13 mouse cellular contexts compared by ENCODE assay signal in genomic region chr9:50192400-50193110, GRCm38 (mm10).
DNase-seq lines count a peak whose midpoint lies in the region; ATAC-seq and TF ChIP-seq lines count a peak whose summit lies in the region.
"Had no signal": no experiment of that assay in that cellular context is flagged by ENCODE, and none has a peak within 500 bp of the region (broad histone marks: within the 10 kb centered on the region; RNA-seq: fewer than 3 reads in every experiment).

No protein-coding gene starts in this region.

- 0 out of 2 replicates have a peak overlapping the region, but pooled peaks have one; percentile 20 for H3K27ac ChIP-seq in hindbrain, embryonic 14.5 days
- no peak overlapping the region for H3K27ac ChIP-seq in hindbrain, embryonic 11.5 days (ENCODE audit: low read depth, low read length)
- peak overlapping the region; percentile 69 for H3K27ac ChIP-seq in lung, embryonic 16.5 days (ENCODE audit: low read length)
- H3K27ac ChIP-seq in stomach, postnatal 0 days (replicated peaks), result peak overlapping the region; percentile 46
- no peak overlapping the region for H3K27ac ChIP-seq in cerebellum, adult 2 months (ENCODE audit: insufficient read depth, low read length)
- H3K27ac ChIP-seq: gastrocnemius, adult 2 months; limb, embryonic 15.5 days had no signal

- no peak for ATAC-seq in hindbrain, embryonic 14.5 days (ENCODE audit: low FRiP score)
- no peak for ATAC-seq in hindbrain, embryonic 11.5 days (ENCODE audit: low FRiP score)
- ATAC-seq in lung, embryonic 16.5 days (ENCODE audit: low read depth), result peak; percentile 93
- ATAC-seq in stomach, postnatal 0 days (ENCODE audit: low FRiP score, low TSS enrichment), result peak; percentile 72; the same call in 1 of the 2 replicates
- ATAC-seq: activated CD4-positive, CD25-positive, alpha-beta regulatory T cell, adult 4 months had no signal

- no peaks in the 10 kb centered on the region for H3K36me3 ChIP-seq in hindbrain, embryonic 14.5 days (replicated peaks; ENCODE audit: control insufficient read depth, insufficient read depth)
- H3K36me3 ChIP-seq in hindbrain, embryonic 11.5 days (ENCODE audit: control insufficient read depth, insufficient read depth, low read length), result no peaks in the 10 kb centered on the region
- H3K36me3 ChIP-seq in lung, embryonic 16.5 days (ENCODE audit: control insufficient read depth, insufficient read depth, low read length), result no peaks in the 10 kb centered on the region
- no peaks in the 10 kb centered on the region for H3K36me3 ChIP-seq in stomach, postnatal 0 days (ENCODE audit: control insufficient read depth, insufficient read depth, low read length)
- H3K36me3 ChIP-seq: limb, embryonic 15.5 days had no signal

- no peak overlapping the region for H3K4me2 ChIP-seq in hindbrain, embryonic 14.5 days (replicated peaks)
- no peak overlapping the region for H3K4me2 ChIP-seq in hindbrain, embryonic 11.5 days (replicated peaks; ENCODE audit: low read depth, low read length)
- H3K4me2 ChIP-seq in lung, embryonic 16.5 days (ENCODE audit: low read depth, low read length), result no peak overlapping the region
- H3K4me2 ChIP-seq in stomach, postnatal 0 days (replicated peaks; ENCODE audit: low read depth), result no peak overlapping the region
- H3K4me2 ChIP-seq: limb, embryonic 15.5 days had no signal

- H3K9me3 ChIP-seq in hindbrain, embryonic 14.5 days (ENCODE audit: control insufficient read depth, low read length), result no peaks in the 10 kb centered on the region
- no peaks in the 10 kb centered on the region for H3K9me3 ChIP-seq in hindbrain, embryonic 11.5 days (ENCODE audit: control insufficient read depth, low read length)
- no peaks in the 10 kb centered on the region for H3K9me3 ChIP-seq in lung, embryonic 16.5 days (ENCODE audit: control insufficient read depth, low read length)
- no peaks in the 10 kb centered on the region for H3K9me3 ChIP-seq in stomach, postnatal 0 days (ENCODE audit: control insufficient read depth, low read length)
- H3K9me3 ChIP-seq: limb, embryonic 15.5 days had no signal

- 0 out of 2 replicates have a peak, but pooled peaks cover 3% of the 10 kb centered on the region for H3K4me1 ChIP-seq in hindbrain, embryonic 14.5 days (replicated peaks; ENCODE audit: control insufficient read depth, insufficient read depth, low read length)
- H3K4me1 ChIP-seq in hindbrain, embryonic 11.5 days (replicated peaks; ENCODE audit: control insufficient read depth, insufficient read depth, low read length), result no peaks in the 10 kb centered on the region
- peaks cover 10% of the 10 kb centered on the region for H3K4me1 ChIP-seq in lung, embryonic 16.5 days (replicated peaks; ENCODE audit: control insufficient read depth, insufficient read depth, low read length)
- H3K4me1 ChIP-seq in stomach, postnatal 0 days (replicated peaks; ENCODE audit: control insufficient read depth, insufficient read depth), result no peaks in the 10 kb centered on the region
- no peaks in the 10 kb centered on the region for H3K4me1 ChIP-seq in cerebellum, adult 2 months (ENCODE audit: control insufficient read depth, insufficient read depth, low read length)

- no peak overlapping the region for H3K9ac ChIP-seq in hindbrain, embryonic 14.5 days
- no peak overlapping the region for H3K9ac ChIP-seq in hindbrain, embryonic 11.5 days (ENCODE audit: low read depth, low read length)
- no peak overlapping the region for H3K9ac ChIP-seq in lung, embryonic 16.5 days (ENCODE audit: low read length)
- H3K9ac ChIP-seq in stomach, postnatal 0 days (ENCODE audit: low read length), result no peak overlapping the region
- H3K9ac ChIP-seq: limb, embryonic 15.5 days had no signal

- no peak for TF ChIP-seq POLR2A in cerebellum, adult 2 months (IDR thresholded peaks at IDR 0.05; ENCODE audit: borderline replicate concordance, insufficient read depth, low read length)

- WGBS in hindbrain, embryonic 14.5 days, result 77% methylated on average over 5 of the region's 5 CpGs
- WGBS in hindbrain, embryonic 11.5 days, result 66% methylated on average over 5 of the region's 5 CpGs
- WGBS in lung, embryonic 16.5 days, result 24% methylated on average over 5 of the region's 5 CpGs
- 32% methylated on average over 5 of the region's 5 CpGs for WGBS in stomach, postnatal 0 days
- 52% methylated on average over 5 of the region's 5 CpGs for WGBS in cerebellum, adult 2 months

- DNase-seq in hindbrain, embryonic 14.5 days (ENCODE audit: low spot score), result no peak
- DNase-seq in hindbrain, embryonic 11.5 days (ENCODE audit: low spot score), result no peak
- peak; percentile 1 to 2 for DNase-seq in urinary bladder, postnatal 36 days (ENCODE audit: low spot score in 2 of 2)
- DNase-seq in urinary bladder, adult 2 months (ENCODE audit: low spot score), result no peak
- peak; percentile 15 for DNase-seq in stomach, postnatal 0 days (ENCODE audit: low spot score)
- DNase-seq in cerebellum, adult 2 months, result no peak
- no peak for DNase-seq in spleen, postnatal 14 days (ENCODE audit: low spot score in 2 of 2)
- DNase-seq: gastrocnemius, adult 2 months; spleen, adult 18-20 months; thymus, postnatal 36 days had no signal

- TF ChIP-seq EP300 in stomach, postnatal 0 days (optimal IDR thresholded peaks at IDR 0.05), result no peak

- H3K4me3 ChIP-seq in hindbrain, embryonic 14.5 days (replicated peaks; ENCODE audit: low read length), result no peak overlapping the region
- no peak overlapping the region for H3K4me3 ChIP-seq in hindbrain, embryonic 11.5 days (ENCODE audit: low read depth, low read length)
- no peak overlapping the region for H3K4me3 ChIP-seq in lung, embryonic 16.5 days (ENCODE audit: low read length)
- no peak overlapping the region for H3K4me3 ChIP-seq in stomach, postnatal 0 days (ENCODE audit: low read depth, low read length)
- no peak overlapping the region for H3K4me3 ChIP-seq in cerebellum, adult 2 months (replicated peaks; ENCODE audit: insufficient read depth, low read depth, low read length)
- H3K4me3 ChIP-seq: gastrocnemius, adult 2 months; limb, embryonic 15.5 days had no signal

- no peaks in the 10 kb centered on the region for H3K27me3 ChIP-seq in hindbrain, embryonic 14.5 days (ENCODE audit: control insufficient read depth, insufficient read depth, low read length)
- no peaks in the 10 kb centered on the region for H3K27me3 ChIP-seq in hindbrain, embryonic 11.5 days (ENCODE audit: control insufficient read depth, insufficient read depth, low read length)
- 0 out of 2 replicates have a peak, but pooled peaks cover 5% of the 10 kb centered on the region for H3K27me3 ChIP-seq in lung, embryonic 16.5 days (ENCODE audit: control insufficient read depth, insufficient read depth, low read depth, low read length)
- H3K27me3 ChIP-seq in stomach, postnatal 0 days (ENCODE audit: control insufficient read depth, insufficient read depth, low read length), result no peaks in the 10 kb centered on the region
- no peaks in the 10 kb centered on the region for H3K27me3 ChIP-seq in cerebellum, adult 2 months (ENCODE audit: control insufficient read depth, insufficient read depth, low read length)
- H3K27me3 ChIP-seq: limb, embryonic 15.5 days had no signal

- no peak for TF ChIP-seq CTCF in stomach, postnatal 0 days (IDR thresholded peaks at IDR 0.05; ENCODE audit: low read depth)
- no peak for TF ChIP-seq CTCF in cerebellum, adult 2 months (IDR thresholded peaks at IDR 0.05; ENCODE audit: borderline replicate concordance, insufficient read depth, low read depth, low read length)

Comparison
In these comparisons a context has a peak if more than half of its experiments do, and no peak if none do; other contexts are left out.
1. DNase-seq: peak in urinary bladder, postnatal 36 days (2 of 2) and stomach, postnatal 0 days (single experiment); none in hindbrain, embryonic 14.5 days (single experiment), hindbrain, embryonic 11.5 days (single experiment), urinary bladder, adult 2 months (single experiment), cerebellum, adult 2 months (0 of 2) and spleen, postnatal 14 days (0 of 2).
2. H3K27ac ChIP-seq: peak in hindbrain, embryonic 14.5 days (single experiment), lung, embryonic 16.5 days (single experiment) and stomach, postnatal 0 days (single experiment); none in hindbrain, embryonic 11.5 days (single experiment) and cerebellum, adult 2 months (single experiment).
3. ATAC-seq: peak in lung, embryonic 16.5 days (single experiment) and stomach, postnatal 0 days (single experiment); none in hindbrain, embryonic 14.5 days (single experiment) and hindbrain, embryonic 11.5 days (single experiment).